Mouse (Mus musculus): ENCODE results near the gene Vti1a.

GRCm38 (mm10) chr19:55649363-55649762 is 333.3 kb downstream of the Vti1a start:
- no peak for TF ChIP-seq CTCF (IDR thresholded peaks at IDR 0.05; ENCODE audit: low read depth, low read length)
- no peak for TF ChIP-seq TAL1 (conservative IDR thresholded peaks at IDR 0.05; ENCODE audit: low read depth, low read length)
- no peak for TF ChIP-seq GATA1 (IDR thresholded peaks at IDR 0.05; ENCODE audit: borderline replicate concordance, low read length)
- TF ChIP-seq POLR2AphosphoS5 (IDR thresholded peaks at IDR 0.05; ENCODE audit: insufficient replicate concordance, low read depth, low read length): no peak
